Mouse (Mus musculus) retina, postnatal 7 days (tissue): Measurements from ENCODE around the gene Top3b.
A peak's percentile ranks its signal among the peaks of the same experiment; 100 is the strongest.
"Not testable (repeated sequence)": the region's sequence is repeated elsewhere in the genome, so short reads cannot be mapped to it uniquely, and the experiment has no call there.

ENCODE experiments used
- DNase-seq: peaks from one replicate; pipeline ENCODE4 v3.0.0-alpha.2; 2012; ENCODE audit warnings: low read depth, low spot score

Top3b gene

DNA sequence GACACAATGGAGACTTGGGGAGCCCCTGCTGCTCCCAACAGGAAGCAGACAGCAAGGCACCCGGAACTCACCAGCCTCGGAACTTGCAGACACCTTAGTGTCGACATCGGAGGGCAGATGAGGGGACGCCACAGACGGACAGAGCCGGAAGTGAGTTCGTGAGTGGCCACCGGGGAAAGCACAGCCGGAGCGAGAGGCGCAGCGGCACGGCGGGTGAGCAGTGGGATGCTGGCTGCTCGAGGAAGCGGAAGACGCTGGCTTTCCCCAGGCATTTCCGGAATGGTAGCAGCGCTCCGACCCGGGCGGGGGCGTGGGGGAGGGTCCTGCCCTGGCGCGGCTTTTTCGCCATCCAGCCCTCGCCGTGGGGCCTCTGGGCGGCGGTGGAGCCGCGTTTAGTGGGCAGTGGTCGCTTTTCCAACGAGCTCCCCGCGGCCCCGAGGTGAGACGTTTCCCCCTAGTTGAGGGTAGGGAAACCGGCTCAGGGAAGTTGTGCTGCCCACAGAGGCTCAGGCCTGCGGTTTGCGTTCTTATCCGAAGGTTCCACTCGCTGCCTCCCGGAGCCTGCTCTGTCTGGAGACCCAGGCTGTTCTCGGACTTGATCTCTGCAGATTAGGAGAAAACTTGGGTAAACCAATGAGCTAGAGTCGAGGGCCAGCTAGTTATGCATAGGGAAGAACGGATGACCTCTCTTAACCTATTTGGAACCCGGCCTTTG lies at the start of gene Top3b, which contains the start of gene Vpreb1:
Gene Top3b, plus strand, starts transcription at position 120 of the 715 bp plus-strand sequence.
Gene Vpreb1, minus strand, starts transcription at position 227 of the 715 bp plus-strand sequence.
- DNase-seq = peak; percentile 91

DNA sequence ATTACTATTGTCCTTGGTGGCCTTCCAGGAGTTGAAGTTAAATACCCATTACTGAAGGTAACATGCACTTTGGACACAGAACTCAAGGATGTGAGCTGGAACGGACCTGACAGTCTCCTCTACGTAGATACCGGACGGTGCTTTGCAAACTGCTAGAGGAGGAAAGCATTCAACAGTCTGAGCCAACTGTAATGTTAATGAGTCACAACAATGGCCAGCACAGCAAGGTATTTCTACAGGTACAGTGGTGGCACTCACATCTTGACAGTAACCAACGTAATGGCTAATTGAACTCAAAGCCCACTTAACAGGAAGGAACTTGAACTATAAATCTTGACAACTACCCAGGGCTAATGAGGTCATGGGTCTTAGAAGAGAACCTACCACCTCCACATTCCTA lies 45.1 kb upstream of the Top3b start:
- DNase-seq = no peak

DNA sequence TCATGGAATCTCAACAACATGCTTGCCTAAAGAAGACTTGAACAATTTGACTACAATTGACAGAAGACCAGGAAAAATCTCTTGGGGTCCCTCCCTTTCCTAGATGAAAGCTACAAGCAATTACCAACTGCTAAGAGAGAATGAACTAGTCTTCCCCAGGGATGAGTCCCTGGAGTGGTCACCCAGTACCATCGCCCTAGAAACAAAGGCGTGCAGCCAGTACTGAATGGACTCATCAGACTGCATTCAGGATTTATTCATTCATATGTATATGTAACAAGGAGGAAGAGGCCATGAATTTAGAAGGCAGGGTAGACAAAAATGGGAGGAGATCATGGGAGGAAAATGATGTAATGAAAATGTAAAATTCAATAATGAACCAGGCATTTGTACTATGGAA lies 44.3 kb upstream of the Top3b start:
- DNase-seq = no peak

DNA sequence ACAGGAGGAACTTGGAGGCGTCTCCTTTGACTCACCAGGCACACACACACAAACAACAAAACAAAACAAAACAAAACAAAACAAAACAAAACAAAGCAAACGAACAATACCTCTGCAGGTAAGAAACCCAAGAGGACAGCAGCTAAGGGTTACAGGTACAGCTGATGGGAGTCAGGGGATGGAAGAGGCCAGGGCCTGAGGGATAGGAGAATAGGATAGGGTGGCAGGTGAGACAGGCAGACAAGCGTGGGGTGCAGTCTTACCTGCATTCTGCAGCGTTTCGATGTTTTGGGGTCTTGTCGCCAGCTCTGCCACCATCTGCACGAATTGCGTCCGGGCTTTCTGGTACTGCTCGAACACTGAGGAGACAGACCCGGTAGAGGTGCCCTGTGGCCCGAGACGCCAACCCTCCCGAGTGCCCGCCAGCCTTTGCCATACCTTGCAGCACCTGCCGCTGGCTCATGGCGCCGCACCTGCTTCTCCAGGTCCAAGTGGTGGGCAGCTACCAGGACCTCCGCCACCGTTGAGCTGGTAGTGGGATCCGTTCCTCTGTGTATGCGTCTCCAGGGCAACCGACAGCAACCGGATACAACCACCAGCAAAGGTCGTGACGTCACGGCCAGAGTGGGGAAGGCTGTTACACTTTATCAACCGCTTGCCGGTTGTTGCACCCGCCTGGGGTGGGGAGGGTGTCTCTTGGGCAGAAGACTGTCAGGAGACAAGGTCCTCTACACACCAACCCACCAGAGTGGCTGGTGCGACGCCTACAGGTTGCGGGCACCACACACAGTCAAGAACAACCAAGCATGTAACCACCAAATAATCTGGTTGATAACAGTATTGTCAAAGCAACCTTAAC lies 41.5 kb upstream of the Top3b start, which contains the start of gene Spag6l:
Gene Spag6l, minus strand, starts transcription at position 700 of the 859 bp plus-strand sequence.
- peak; percentile 29 for DNase-seq

DNA sequence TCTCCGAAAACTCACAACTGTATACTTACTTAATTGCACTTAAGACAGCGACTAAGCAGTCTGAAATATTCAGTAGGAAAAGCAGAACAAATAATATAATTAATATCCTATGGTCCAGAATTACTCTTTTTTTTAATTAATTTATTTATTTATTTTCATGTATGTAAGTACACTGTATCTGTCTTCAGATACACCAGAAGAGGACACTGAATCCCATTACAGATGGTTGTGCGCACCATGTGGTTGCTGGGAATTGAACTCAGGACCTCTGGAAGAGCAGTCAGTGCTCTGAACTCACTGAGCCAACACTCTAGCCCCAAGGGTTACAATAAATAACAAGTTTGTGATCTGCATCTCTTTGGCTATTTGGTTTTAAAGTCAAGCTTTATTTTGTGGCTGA lies 40.9 kb upstream of the Top3b start:
- no peak for DNase-seq

DNA sequence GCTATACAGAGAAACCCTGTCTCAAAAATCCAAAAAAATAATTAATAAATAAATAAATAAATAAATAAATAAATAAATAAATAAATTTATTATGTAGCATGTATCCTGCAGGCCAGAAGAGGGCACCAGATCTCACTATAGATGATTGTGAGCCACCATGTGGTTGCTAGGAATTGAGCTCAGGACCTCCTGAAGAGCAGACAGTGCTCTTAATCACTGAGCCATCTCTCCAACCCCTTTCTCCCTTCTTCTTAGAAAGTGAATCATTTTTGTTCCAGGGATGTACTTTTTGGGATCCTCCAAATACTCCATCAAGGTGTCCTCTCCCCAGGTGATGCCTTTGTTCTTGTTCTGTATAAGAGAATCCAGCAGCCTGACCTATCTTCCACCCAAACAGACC lies 21.3 kb upstream of the Top3b start:
- DNase-seq = no peak

DNA sequence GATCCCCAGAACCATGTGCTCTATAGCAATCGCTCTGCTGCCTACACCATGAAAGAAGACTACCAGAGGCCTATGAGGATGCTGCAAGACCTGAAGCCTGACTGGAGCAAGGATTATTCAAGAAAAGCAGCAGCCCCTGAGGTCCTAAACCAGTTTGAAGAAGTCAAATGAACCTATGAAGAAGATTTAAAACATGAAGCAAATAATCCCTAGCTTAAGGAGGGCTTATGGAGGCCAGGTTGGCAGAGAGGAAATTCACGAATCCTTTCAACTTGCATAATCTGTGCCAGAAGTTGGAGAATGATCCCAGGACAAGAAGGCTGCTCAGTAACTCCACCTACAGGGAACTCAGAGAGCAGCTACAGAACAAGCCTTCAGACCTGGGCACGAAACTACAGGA lies 18.1 kb upstream of the Top3b start:
- DNase-seq = no peak

DNA sequence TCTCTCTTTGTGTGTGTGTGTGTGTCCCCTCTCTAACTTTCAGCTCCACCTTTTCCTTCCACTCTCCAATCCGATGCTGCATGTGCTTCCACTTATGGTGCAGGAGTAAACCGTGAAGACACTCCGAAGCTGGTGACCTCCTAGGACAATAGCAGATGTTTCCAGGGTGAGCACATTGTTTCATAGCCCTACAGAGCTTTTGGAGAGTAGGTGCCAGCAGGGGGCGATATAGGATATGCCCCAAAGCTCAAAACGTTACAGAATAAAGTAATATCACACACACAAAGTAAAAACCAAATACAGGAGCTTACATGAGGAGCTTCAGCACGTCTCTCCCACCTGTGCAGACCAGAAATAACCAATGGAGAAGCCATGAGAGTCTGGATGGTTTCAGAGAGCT lies 15.7 kb upstream of the Top3b start:
- DNase-seq = no peak

DNA sequence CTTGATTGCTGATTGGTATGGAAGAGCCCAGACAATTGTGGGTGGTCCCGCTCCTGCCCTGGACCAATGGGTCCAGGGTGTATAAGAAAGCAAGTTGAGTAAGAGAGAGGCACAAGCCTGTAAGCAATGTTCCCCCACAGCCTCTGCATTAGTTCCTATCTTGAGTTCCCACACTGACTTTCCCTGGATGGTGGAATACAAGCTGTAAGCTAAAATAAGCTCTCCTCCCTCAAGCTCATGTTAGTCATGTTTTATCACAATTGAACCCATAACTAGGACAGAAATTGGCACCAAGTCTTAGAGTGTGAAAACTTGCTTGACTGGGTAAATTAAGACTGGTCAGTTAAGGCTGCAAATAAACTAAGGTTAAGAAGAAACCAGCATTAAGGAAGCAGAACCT lies 15.0 kb upstream of the Top3b start:
- DNase-seq = no peak

DNA sequence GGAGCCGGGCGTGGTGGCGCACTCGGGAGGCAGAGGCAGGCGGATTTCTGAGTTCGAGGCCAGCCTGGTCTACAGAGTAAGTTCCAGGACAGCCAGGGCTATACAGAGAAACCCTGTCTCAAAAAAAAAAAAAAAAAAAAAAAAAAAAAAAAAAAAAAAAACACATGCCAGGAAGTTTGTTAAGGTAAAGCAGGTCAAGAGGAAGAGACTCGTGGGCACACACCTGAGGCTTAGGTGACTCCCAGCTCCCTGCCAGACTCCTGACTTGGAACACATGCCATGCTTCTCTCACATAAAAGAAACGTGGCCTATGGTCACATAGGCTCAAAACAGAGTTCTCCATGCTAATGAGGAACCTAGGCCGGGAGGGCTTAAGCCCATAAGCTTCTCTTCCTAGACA lies 14.5 kb upstream of the Top3b start:
- not testable (repeated sequence) for DNase-seq

DNA sequence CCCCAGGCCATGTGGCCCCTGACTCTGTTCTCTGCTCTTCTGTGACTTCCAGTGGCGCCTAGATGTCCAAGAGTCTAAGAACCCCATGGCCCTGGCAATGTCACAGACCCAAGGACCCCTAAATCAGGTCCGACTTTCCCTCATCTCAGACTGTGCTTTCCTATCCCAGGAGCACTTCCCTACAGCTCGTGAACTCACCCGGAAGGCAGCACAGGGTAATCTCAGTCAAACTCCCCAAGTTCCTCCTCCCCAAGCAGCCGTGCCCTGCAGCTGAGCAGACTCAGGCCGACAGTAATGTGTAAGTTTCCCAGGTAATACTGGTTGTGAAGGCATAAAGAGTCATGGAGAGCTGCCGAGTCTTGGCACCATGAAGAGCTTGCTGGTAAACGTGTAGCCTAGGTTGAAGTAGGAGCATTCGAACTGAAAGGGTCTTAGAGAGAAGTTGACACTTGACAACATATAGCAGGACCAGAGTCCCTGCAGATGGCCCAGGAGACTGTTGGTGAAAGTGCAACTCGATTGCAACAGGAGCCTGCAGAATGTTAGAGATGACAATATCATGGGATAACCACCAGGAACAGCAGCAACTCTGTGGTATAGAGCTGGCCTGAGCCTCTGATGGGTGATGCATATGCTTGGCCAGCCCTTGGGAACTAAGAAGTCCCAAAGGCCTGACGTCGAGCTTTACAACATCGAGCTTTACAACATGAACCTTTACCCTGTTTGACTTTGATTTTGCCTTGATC lies 13.6 kb upstream of the Top3b start:
- no peak for DNase-seq

DNA sequence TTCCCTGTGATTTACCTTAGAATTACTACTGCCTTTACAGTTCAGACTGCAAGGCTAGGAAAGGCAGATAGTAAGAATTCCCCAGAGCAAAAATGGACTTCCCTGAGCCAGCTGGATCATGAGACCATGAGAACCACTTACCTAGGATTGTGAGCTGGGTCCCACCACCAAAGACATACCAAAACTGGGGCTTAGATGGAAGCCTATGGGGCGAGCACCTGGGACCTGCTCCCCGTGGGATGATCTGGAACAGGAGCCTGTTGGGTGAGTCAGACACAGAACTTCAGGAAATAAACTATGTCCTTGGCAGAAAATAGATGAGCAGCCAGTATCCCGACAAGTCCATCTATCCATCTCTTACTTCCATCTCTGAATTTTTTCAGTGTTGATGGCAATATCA lies 8.2 kb upstream of the Top3b start:
- DNase-seq = no peak

DNA sequence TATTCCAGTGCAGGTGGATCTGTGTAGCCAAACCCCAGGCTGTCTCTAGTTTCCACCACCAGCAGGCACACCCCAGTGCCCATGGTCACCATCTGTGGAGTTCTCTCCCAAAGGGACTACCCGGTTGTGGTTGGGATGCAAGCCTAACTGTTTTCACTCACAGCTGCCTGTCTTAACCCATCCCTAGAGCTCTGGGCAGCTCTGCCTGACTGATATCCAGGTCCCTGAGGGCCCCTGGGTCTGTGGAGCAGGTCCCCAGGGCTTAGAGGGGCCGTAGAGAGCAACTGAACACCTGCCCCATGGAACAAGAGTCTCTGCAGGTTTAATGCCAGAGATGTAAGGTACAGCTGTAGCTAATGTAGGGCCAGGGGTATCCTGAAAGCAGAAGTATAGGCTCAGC lies 6.6 kb upstream of the Top3b start, which contains the start of gene Igll1:
Gene Igll1, minus strand, starts transcription at position 8 of the 400 bp plus-strand sequence.
- DNase-seq = no peak

DNA sequence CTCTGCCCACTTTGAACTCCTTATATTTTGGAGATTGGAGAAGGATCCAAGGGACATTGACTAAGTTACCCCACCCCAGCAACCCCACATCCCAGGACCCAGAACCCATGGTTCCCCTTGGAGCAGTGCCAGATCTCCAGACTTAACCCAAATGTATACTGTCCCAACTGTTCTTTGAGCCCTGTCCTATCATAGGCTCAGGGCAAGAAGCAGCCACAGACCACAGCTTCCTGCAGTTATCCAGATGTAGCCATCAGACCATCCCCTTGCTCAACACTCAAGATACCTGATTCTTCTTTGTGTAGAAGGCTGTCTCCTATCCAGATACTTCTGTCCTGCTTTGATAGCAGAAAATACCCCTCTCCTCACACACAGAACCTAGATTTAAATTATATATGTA lies 5.3 kb upstream of the Top3b start:
- no peak for DNase-seq

DNA sequence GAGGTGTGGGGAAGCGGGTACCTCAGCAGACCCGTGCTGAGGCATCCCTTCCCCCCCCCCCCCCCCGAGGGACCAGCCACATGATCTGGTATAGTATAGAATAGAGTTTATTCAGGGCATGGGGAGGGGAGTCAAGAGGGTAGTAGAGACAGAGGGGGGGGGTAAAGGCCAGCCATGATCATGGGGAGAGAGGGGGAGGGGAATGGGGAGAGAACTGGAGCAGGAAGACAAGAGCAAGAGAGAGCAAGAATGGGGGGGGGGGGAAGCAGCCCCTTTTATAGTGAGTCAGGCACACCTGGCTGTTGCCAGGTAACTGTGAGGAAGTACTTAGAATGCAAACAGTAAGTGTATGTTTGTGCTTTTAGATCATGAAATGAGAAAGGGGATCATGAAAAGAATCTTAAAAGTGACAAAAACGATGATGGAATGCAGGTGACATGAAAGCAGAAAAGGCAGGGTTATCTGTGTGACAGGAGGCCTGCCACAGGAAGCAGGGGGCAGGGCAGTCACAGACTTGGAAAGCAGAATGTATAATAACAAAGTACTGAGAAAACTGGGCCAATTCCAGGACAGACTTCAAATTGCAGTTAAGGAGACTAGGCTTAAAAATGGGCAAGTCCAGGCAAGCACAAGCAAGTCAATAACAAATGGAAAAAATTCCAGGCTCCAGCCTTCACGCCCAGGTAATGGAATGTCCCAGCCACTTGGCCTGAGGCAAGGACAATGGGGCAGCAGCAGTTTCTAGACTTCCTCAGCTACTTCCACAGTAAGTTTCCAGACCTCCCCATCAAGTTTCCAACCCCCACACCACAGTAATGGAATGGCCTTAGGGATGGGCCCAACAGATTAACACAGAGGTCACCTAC lies 4.6 kb upstream of the Top3b start:
- DNase-seq = no peak

DNA sequence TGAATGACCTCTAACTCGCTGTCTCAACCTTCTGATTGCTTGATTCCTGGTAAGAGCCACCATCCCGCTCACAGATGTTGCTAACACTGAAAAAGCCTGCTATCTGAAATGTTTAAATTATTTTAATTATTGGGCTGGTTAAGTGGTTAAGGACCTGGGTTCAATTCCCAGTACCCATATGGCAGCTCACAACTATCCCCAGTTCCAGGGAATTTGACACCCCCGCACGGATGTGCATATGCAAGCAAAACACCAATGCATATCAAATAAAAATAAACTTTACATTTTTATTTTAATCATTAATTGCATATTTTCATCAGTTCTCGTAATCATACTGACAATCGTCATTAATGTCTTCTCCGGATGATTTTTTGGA lies 307 bp upstream of the Top3b start:
- no peak for DNase-seq

DNA sequence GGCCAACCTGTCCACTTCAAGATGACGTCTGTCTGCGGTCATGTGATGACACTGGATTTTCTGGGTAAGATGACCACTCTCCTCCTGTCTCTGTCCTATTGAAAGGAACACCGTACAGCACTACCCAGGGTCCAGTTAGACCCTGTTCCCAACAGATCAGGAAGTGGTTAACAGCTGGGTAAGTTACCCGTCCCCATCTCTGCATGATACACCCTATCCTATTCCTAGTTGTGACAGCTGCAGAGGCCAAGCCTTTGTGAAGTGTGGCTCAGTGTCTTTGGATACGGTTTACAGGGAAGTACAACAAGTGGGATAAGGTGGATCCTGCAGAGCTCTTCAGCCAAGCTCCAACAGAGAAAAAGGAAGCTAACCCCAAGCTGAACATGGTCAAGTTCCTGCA lies 8.5 kb downstream of the Top3b start:
- no peak for DNase-seq

DNA sequence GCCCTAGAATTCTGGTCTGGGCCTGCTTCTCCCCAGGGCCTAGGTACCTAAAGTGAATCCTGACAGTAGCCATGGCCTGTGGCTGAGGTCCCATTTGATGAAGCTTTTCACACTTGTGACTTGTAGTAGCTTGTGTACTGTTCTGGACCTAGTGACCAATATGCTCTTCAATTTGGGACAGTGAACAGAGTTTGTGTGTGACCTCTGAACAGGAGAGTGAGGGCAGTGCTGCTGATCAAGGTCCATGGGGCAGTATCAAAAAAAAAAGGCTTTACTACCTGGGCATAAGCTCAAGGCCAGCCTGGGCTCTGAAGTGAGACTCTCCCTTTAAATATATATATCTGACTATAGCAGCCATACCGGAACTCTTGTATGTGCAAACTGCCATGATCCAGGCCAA lies 17.8 kb downstream of the Top3b start:
- DNase-seq = no peak

DNA sequence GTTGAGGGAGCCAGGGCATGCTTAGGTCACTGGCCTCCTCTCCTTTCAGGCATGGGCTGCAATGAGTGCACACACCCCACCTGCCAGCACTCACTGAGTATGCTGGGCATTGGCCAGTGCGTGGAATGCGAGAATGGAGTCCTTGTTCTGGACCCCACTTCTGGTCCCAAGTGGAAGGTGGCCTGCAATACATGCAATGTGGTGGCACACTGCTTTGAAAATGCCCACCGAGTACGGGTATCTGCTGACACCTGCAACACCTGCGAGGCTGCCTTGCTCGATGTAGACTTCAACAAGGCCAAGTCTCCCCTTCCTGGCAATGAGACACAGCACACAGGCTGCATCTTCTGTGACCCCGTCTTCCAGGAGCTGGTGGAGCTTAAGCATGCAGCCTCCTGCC lies 21.8 kb downstream of the Top3b start:
- no peak for DNase-seq

DNA sequence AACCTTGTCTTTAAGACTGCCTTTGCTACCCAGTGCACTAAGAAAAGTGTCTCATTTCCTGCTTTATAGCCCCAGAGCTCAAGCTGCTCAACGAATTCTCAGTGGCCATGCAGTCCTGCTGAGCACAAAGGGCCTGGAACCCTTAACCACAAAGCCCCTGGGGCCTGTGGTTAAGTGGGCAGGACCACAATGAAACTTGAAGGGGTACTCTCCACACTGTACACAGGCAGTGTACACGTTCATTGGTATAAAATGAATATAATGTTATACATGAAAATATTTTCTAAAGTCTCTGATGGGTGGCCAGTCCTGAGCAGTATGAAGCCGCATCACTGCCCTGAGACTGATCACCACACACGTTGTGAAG lies 25.5 kb downstream of the Top3b start:
- no peak for DNase-seq

DNA sequence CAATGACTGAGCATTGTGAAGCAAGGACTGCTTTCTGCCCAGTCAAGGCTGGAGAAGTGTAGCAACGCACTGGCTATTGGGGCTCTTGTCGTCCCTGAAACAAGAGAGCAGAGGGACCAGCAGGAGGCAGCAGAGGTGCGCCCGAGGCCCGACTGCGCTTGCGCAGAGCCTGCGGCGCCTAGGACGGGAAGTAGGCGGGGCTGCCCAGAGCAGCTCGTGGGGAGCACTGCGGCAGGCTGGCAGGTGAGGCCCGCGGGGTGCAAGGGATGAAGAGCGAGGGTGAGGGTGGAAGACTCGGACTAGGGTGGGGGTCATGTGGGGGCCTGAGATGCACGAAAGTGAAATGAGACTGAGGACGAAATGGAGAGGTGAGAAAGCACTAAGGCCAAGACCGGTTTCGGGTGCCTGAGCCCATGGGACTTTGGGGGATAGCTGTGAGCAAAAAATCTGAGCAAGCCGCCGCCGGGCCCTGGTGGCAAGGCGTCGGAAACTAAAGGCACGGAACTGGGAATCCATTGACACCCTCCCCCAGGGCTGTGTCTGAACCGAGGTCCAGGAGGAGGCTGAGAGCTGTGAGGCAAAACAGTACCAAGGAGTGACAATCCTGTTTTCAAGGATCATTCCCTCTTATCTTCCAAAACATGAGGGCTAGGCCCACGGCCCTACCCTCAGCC lies 26.0 kb downstream of the Top3b start, which contains the start of gene Ppm1f:
Gene Ppm1f, plus strand, starts transcription at position 88 of the 674 bp plus-strand sequence.
- peak; percentile 86 for DNase-seq
